Mouse (Mus musculus): ENCODE measurements around the gene Cdk4. TPM values are rescaled to one million over a fixed set of nuclear protein-coding genes. Genes with fewer than 3 reads are reported as not detected.

The Cdk4 gene
- total RNA-seq (2014; rRNA removed; ENCODE audit: low replicate concordance) (457 and 539 TPM in 2 replicates), polyA plus RNA-seq (2015; fragmentation: Nextera tagmentation; extraction: Ambion mirVana) (382 and 392 TPM in 2 replicates)

DNA sequence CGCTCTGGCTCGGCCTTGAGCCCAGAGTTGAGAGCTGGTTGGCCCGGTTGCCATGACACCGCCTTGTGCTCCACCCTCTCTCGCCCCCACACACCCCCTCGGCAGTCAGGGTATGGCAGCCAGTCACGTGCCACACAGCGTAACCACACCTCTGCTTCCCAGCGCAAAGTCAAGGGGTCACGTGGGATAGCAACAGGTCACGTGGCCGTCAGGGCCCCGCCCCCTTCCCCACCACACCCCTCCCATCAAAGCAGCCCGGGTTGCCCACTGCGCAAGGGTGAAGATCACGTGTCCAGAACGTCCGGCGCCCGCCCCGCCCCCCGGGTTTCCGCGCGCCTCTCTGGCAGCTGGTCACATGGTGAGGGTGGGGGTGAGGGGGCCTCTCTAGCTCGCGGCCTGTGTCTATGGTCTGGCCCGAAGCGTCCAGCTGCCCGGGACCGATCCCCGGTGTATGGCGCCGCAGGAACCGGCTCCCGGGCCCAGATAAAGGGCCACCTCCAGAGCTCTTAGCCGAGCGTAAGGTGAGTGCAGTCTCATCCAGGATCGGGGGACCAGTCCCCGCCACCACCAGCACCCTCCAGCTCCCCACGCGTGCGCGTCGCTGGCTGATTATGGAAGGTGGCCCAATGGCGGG lies at the start of gene Cdk4:
TSS of gene Cdk4 (plus strand) at position 296 of the 634 bp plus-strand sequence.
- peak; percentile 94 for ATAC-seq (ENCODE audit: insufficient read depth, low read depth)

GRCm38 (mm10) chr10:127016488-127016887 lies 46.8 kb upstream of the Cdk4 start:
- WGBS: 51% methylated on average over 5 of the region's 5 CpGs
- Histone ChIP-seq H3K27ac (ENCODE audit: low read depth) (no peak overlapping the region), H3K4me3 (ENCODE audit: low read depth, low read length) (no peak overlapping the region), H3K4me2 (ENCODE audit: low read depth, low read length) (no peak overlapping the region), H3K9me3 (replicated peaks; ENCODE audit: control insufficient read depth, low read length) (no peaks in the 10 kb centered on the region), H3K27me3 (ENCODE audit: control insufficient read depth, insufficient read depth, low read length) (no peaks in the 10 kb centered on the region), H3K4me1 (ENCODE audit: control insufficient read depth, insufficient read depth) (no peaks in the 10 kb centered on the region), H3K9ac (replicated peaks; ENCODE audit: low read depth, low read length) (no peak overlapping the region), H3K36me3 (replicated peaks; ENCODE audit: control insufficient read depth, insufficient read depth, low read length) (peaks cover 4% of the 10 kb centered on the region; the same call in 1 of the 2 replicates)
- TF ChIP-seq CTCF (IDR thresholded peaks at IDR 0.05; ENCODE audit: low read depth) (peak; percentile 42), EP300 (IDR thresholded peaks at IDR 0.05; ENCODE audit: low read depth) (no peak)
- no peak for DNase-seq (ENCODE audit: low spot score)
- ATAC-seq (ENCODE audit: insufficient read depth, low read depth): peak; percentile 44; the same call in 1 of the 2 replicates

More for the DNA sequence above, at the start of gene Cdk4:
- Histone ChIP-seq H3K4me3 (ENCODE audit: low read depth, low read length) (peak within 1 kb of the TSS; percentile 81), H3K4me1 (ENCODE audit: control insufficient read depth, insufficient read depth) (peaks cover 7% of the 10 kb centered on the region), H3K27me3 (ENCODE audit: control insufficient read depth, insufficient read depth, low read length) (peaks cover 16% of the 10 kb centered on the region), H3K9ac (replicated peaks; ENCODE audit: low read depth, low read length) (peak within 1 kb of the TSS; percentile 82), H3K9me3 (replicated peaks; ENCODE audit: control insufficient read depth, low read length) (no peaks in the 10 kb centered on the region), H3K36me3 (replicated peaks; ENCODE audit: control insufficient read depth, insufficient read depth, low read length) (peaks cover 38% of the 10 kb centered on the region), H3K4me2 (ENCODE audit: low read depth, low read length) (peak within 1 kb of the TSS; percentile 88), H3K27ac (ENCODE audit: low read depth) (peak within 1 kb of the TSS; percentile 89)
- TF ChIP-seq EP300 (IDR thresholded peaks at IDR 0.05; ENCODE audit: low read depth) (peak; percentile 78; the same call in 1 of the 2 replicates), CTCF (IDR thresholded peaks at IDR 0.05; ENCODE audit: low read depth) (no peak)
- 1% methylated on average over 40 of the region's 46 CpGs for WGBS
- DNase-seq (ENCODE audit: low spot score): peak; percentile 99

DNA sequence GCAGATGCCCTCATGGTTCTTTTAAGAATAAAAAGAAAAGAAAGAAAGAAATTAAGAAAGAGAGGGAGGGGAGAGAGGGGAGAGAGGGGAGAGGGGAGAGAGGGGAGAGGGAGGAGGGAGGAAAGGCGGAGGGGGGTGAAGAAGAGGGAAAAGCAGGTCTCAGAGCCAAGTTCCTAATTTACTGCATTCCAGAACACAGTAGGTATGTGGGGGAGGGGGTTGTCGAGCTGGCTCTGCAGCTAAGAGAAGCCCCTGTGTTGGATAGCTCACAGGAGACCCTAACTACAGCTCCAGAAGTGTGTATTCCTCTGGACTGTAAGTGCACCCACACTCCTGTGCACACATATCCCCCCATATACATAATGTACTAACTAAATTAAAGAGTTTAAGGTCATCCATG lies 46.3 kb upstream of the Cdk4 start:
- 0 out of 2 replicates have a peak, but pooled peaks cover 6% of the 10 kb centered on the region for H3K36me3 ChIP-seq (replicated peaks; ENCODE audit: control insufficient read depth, insufficient read depth, low read length)
- no peak for TF ChIP-seq EP300 (IDR thresholded peaks at IDR 0.05; ENCODE audit: low read depth)
- no peak for TF ChIP-seq CTCF (IDR thresholded peaks at IDR 0.05; ENCODE audit: low read depth)
- 18% methylated on average over 2 of the region's 2 CpGs for WGBS
- ATAC-seq (ENCODE audit: insufficient read depth, low read depth): no peak
- no peak overlapping the region for H3K4me3 ChIP-seq (ENCODE audit: low read depth, low read length)
- H3K9me3 ChIP-seq (replicated peaks; ENCODE audit: control insufficient read depth, low read length): no peaks in the 10 kb centered on the region
- H3K9ac ChIP-seq (replicated peaks; ENCODE audit: low read depth, low read length): no peak overlapping the region
- H3K4me1 ChIP-seq (ENCODE audit: control insufficient read depth, insufficient read depth): no peaks in the 10 kb centered on the region
- no peak overlapping the region for H3K4me2 ChIP-seq (ENCODE audit: low read depth, low read length)
- H3K27me3 ChIP-seq (ENCODE audit: control insufficient read depth, insufficient read depth, low read length): no peaks in the 10 kb centered on the region
- DNase-seq (ENCODE audit: low spot score): no peak
- no peak overlapping the region for H3K27ac ChIP-seq (ENCODE audit: low read depth)

DNA sequence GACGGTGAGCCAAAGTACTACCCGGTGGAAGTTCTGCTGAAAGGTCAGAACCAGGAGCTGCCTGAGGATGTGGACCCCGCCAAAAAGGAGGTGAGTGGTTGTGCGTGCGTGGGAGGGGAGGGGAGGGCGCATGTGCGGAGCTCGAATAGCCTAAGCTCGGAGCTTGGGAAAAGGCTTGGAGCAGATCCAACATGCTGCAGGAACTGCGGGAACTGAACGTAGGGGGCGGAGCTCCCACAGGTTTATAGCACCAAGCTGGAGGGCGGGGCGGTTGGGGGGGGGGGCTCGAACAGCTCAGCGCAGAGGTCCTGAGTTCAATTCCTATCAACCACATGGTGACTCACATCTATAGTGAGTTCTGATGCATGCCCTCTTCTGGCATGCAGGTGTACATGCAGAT lies 44.9 kb upstream of the Cdk4 start:
- Histone ChIP-seq H3K9me3 (replicated peaks; ENCODE audit: control insufficient read depth, low read length) (no peaks in the 10 kb centered on the region), H3K36me3 (replicated peaks; ENCODE audit: control insufficient read depth, insufficient read depth, low read length) (peaks cover 17% of the 10 kb centered on the region), H3K27me3 (ENCODE audit: control insufficient read depth, insufficient read depth, low read length) (no peaks in the 10 kb centered on the region), H3K4me3 (ENCODE audit: low read depth, low read length) (no peak overlapping the region), H3K27ac (ENCODE audit: low read depth) (no peak overlapping the region), H3K9ac (replicated peaks; ENCODE audit: low read depth, low read length) (no peak overlapping the region), H3K4me2 (ENCODE audit: low read depth, low read length) (no peak overlapping the region), H3K4me1 (ENCODE audit: control insufficient read depth, insufficient read depth) (no peaks in the 10 kb centered on the region)
- TF ChIP-seq EP300 (IDR thresholded peaks at IDR 0.05; ENCODE audit: low read depth): no peak
- no peak for TF ChIP-seq CTCF (IDR thresholded peaks at IDR 0.05; ENCODE audit: low read depth)
- 78% methylated on average over 16 of the region's 16 CpGs for WGBS
- no peak for DNase-seq (ENCODE audit: low spot score)
- ATAC-seq (ENCODE audit: insufficient read depth, low read depth): no peak

- TF ChIP-seq EP300 (IDR thresholded peaks at IDR 0.05; ENCODE audit: low read depth): peak; percentile 32; the same call in 1 of the 2 replicates
- TF ChIP-seq CTCF (IDR thresholded peaks at IDR 0.05; ENCODE audit: low read depth): peak; percentile 92
- WGBS: 6% methylated on average over 56 of the region's 56 CpGs
- Histone ChIP-seq H3K36me3 (replicated peaks; ENCODE audit: control insufficient read depth, insufficient read depth, low read length) (peaks cover 36% of the 10 kb centered on the region), H3K27me3 (ENCODE audit: control insufficient read depth, insufficient read depth, low read length) (no peaks in the 10 kb centered on the region), H3K9me3 (replicated peaks; ENCODE audit: control insufficient read depth, low read length) (no peaks in the 10 kb centered on the region), H3K4me1 (ENCODE audit: control insufficient read depth, insufficient read depth) (no peaks in the 10 kb centered on the region), H3K4me2 (ENCODE audit: low read depth, low read length) (peak within 1 kb of the TSS; percentile 86), H3K4me3 (ENCODE audit: low read depth, low read length) (peak within 1 kb of the TSS; percentile 86), H3K9ac (replicated peaks; ENCODE audit: low read depth, low read length) (peak within 1 kb of the TSS; percentile 71), H3K27ac (ENCODE audit: low read depth) (peak within 1 kb of the TSS; percentile 61)
- ATAC-seq (ENCODE audit: insufficient read depth, low read depth) (peak; percentile 88), DNase-seq (ENCODE audit: low spot score) (peak; percentile 87)
These were observed 32.7 kb upstream of the Cdk4 start, which contains the start of gene Tsfm for GRCm38 (mm10) chr10:127030336-127031296. Tsfm (minus strand) TSS chr10:127030840.

Measured in heart, postnatal 0 days (tissue).